Mouse (Mus musculus): Measurements from ENCODE around the gene Mcur1. TPM values are rescaled to one million over a fixed set of nuclear protein-coding genes. Genes with fewer than 3 reads are reported as not detected.

Mcur1 gene
- polyA plus RNA-seq, 1 experiment from 2014 or later: 14.5 TPM

DNA sequence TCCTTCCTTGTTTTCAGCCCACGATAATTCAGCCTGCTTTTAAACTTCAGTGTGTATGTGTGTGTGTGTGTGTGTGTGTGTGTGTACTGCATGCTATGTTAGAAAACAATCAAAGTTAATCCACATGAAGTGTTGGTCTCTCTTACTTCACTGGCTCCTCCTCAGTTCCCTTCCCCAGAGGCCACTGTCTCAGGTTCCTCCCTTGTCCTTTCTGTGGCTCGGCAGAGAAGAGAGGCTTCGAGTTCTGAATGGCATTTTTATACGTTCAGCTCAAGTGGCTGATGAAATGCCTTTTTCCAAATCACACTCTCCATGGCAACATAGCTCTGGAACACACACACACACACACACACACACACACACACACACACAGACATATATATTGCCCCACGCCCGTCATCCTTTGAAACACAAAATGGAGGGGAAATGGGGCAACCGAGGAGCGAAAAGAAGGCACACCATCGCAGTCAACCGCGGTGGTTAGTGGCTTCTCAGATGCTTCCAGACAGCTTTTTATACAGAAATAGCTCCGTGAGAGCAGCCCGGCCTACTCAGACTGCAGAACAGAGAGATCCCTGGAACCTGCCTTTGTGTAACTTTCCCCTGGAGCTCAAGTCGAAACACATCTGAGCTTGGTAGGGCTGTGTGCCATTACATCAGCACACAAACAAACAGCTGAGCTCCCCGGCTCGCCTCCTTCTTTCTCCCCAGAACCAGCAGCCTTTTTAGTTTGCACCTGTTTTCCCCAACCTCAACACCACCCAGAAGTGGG lies 34.4 kb downstream of the Mcur1 start:
- Histone ChIP-seq H3K36me3 (ENCODE audit: control insufficient read depth, insufficient read depth, low read length) (no peaks in the 10 kb centered on the region), H3K4me2 (no peak overlapping the region), H3K9ac (ENCODE audit: low read depth, low read length) (no peak overlapping the region), H3K4me3 (ENCODE audit: low read depth, low read length) (no peak overlapping the region), H3K9me3 (replicated peaks; ENCODE audit: control insufficient read depth, low read length) (no peaks in the 10 kb centered on the region), H3K27me3 (ENCODE audit: control insufficient read depth, insufficient read depth, low read length) (no peaks in the 10 kb centered on the region), H3K27ac (ENCODE audit: low read depth, low read length) (peak overlapping the region; percentile 70), H3K4me1 (ENCODE audit: control insufficient read depth, insufficient read depth, low read length) (peaks cover 41% of the 10 kb centered on the region)
- WGBS (ENCODE audit: insufficient replicate concordance): 57% methylated on average over 16 of the region's 16 CpGs
- no peak for ATAC-seq (replicated peaks; ENCODE audit: insufficient number of reproducible peaks, low FRiP score, low TSS enrichment)

GRCm38 (mm10) chr13:43524491-43525362 lies 35.3 kb downstream of the Mcur1 start:
- peak overlapping the region; percentile 19 for H3K4me2 ChIP-seq

GRCm38 (mm10) chr13:43523906-43524480 lies 36.0 kb downstream of the Mcur1 start:
- no peak for ATAC-seq (replicated peaks; ENCODE audit: insufficient number of reproducible peaks, low FRiP score, low TSS enrichment)
- H3K9me3 ChIP-seq (replicated peaks; ENCODE audit: control insufficient read depth, low read length): no peaks in the 10 kb centered on the region
- 65% methylated on average over 7 of the region's 7 CpGs for WGBS (ENCODE audit: insufficient replicate concordance)
- peak overlapping the region; percentile 65 for H3K27ac ChIP-seq (ENCODE audit: low read depth, low read length)
- H3K4me3 ChIP-seq (ENCODE audit: low read depth, low read length): no peak overlapping the region
- H3K36me3 ChIP-seq (ENCODE audit: control insufficient read depth, insufficient read depth, low read length): no peaks in the 10 kb centered on the region
- H3K9ac ChIP-seq (ENCODE audit: low read depth, low read length): no peak overlapping the region
- H3K4me2 ChIP-seq: no peak overlapping the region
- peaks cover 35% of the 10 kb centered on the region for H3K4me1 ChIP-seq (ENCODE audit: control insufficient read depth, insufficient read depth, low read length)
- H3K27me3 ChIP-seq (ENCODE audit: control insufficient read depth, insufficient read depth, low read length): no peaks in the 10 kb centered on the region

More at GRCm38 (mm10) chr13:43524491-43525362, 35.3 kb downstream of the Mcur1 start:
- H3K4me3 ChIP-seq (ENCODE audit: low read depth, low read length): no peak overlapping the region
- H3K9me3 ChIP-seq (replicated peaks; ENCODE audit: control insufficient read depth, low read length): no peaks in the 10 kb centered on the region
- H3K36me3 ChIP-seq (ENCODE audit: control insufficient read depth, insufficient read depth, low read length): no peaks in the 10 kb centered on the region
- no peak for ATAC-seq (replicated peaks; ENCODE audit: insufficient number of reproducible peaks, low FRiP score, low TSS enrichment)
- no peak overlapping the region for H3K9ac ChIP-seq (ENCODE audit: low read depth, low read length)
- peak overlapping the region; percentile 70 for H3K27ac ChIP-seq (ENCODE audit: low read depth, low read length)
- H3K4me1 ChIP-seq (ENCODE audit: control insufficient read depth, insufficient read depth, low read length): peaks cover 35% of the 10 kb centered on the region
- WGBS (ENCODE audit: insufficient replicate concordance): 54% methylated on average over 16 of the region's 16 CpGs
- no peaks in the 10 kb centered on the region for H3K27me3 ChIP-seq (ENCODE audit: control insufficient read depth, insufficient read depth, low read length)

DNA sequence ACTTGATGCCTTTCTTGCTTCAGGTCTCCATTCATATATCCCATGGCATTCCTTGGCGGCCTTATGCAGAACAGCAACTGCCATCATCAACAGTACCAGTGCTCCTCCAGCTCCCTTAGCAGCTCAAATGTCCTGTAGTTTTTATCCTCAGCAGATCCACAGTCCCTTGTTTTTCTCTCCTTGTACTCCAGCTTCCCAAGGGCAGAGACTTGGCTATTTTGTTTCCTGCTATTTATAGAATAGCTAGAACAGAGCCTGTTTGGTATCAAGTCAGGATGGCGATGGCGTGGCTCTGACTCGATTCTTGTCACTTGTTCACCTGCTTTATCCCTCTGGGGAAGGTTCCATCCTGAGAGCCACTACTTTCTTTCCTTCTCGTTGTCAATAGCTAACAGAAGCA lies 38.1 kb downstream of the Mcur1 start:
- no peak for ATAC-seq (replicated peaks; ENCODE audit: insufficient number of reproducible peaks, low FRiP score, low TSS enrichment)
- Histone ChIP-seq H3K4me3 (ENCODE audit: low read depth, low read length) (no peak overlapping the region), H3K27me3 (ENCODE audit: control insufficient read depth, insufficient read depth, low read length) (no peaks in the 10 kb centered on the region), H3K9ac (ENCODE audit: low read depth, low read length) (no peak overlapping the region), H3K9me3 (replicated peaks; ENCODE audit: control insufficient read depth, low read length) (no peaks in the 10 kb centered on the region), H3K4me1 (ENCODE audit: control insufficient read depth, insufficient read depth, low read length) (peaks cover 35% of the 10 kb centered on the region), H3K27ac (ENCODE audit: low read depth, low read length) (peak overlapping the region; percentile 31), H3K4me2 (no peak overlapping the region), H3K36me3 (ENCODE audit: control insufficient read depth, insufficient read depth, low read length) (no peaks in the 10 kb centered on the region)
- WGBS (ENCODE audit: insufficient replicate concordance): 61% methylated on average over 5 of the region's 5 CpGs

DNA sequence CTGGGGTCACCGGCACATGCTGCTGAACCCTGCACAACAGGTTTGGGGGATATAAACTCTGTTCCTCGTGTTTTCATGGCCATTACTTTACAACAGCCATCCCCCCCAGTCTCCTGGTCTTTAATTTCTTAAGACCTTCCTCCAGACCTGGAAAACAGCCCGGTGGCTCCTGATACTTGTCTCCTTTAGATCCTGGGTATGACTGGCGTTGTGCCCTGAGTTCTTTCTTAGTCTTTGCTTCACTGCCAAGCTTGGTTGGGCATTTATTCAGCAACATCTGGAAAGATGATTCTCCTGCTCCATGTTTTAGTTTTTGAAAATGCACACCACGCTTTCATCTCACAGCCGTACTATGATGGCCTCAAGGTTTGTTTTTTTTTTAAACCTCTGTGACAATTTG lies 40.7 kb downstream of the Mcur1 start:
- no peak overlapping the region for H3K4me2 ChIP-seq
- 84% methylated on average over 6 of the region's 6 CpGs for WGBS (ENCODE audit: insufficient replicate concordance)
- H3K9me3 ChIP-seq (replicated peaks; ENCODE audit: control insufficient read depth, low read length): 0 out of 2 replicates have a peak, but pooled peaks cover 3% of the 10 kb centered on the region
- H3K4me1 ChIP-seq (ENCODE audit: control insufficient read depth, insufficient read depth, low read length): peaks cover 18% of the 10 kb centered on the region
- H3K36me3 ChIP-seq (ENCODE audit: control insufficient read depth, insufficient read depth, low read length): no peaks in the 10 kb centered on the region
- no peak overlapping the region for H3K9ac ChIP-seq (ENCODE audit: low read depth, low read length)
- H3K4me3 ChIP-seq (ENCODE audit: low read depth, low read length): no peak overlapping the region
- ATAC-seq (replicated peaks; ENCODE audit: insufficient number of reproducible peaks, low FRiP score, low TSS enrichment): no peak
- H3K27me3 ChIP-seq (ENCODE audit: control insufficient read depth, insufficient read depth, low read length): no peaks in the 10 kb centered on the region
- no peak overlapping the region for H3K27ac ChIP-seq (ENCODE audit: low read depth, low read length)

DNA sequence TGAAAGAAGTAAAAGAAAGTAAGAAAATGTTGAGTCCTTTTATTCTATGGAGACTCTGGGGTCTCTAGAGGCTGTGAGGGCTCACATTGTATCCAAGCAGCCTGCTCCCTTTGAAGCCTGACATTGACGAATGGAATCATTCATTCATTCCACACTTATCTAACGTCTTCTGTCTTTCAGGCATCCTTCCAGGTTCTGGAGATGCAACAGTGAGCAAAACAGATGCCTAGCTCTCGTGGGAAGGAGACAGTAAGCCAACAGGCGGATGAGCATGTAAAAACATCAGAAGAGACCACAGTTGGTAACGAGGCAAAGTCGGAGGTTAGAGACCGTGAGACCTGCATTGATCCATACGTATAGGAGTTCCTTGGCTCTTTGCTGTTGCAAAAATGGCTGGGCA lies 42.6 kb downstream of the Mcur1 start:
- WGBS (ENCODE audit: insufficient replicate concordance): 62% methylated on average over 8 of the region's 8 CpGs
- no peak overlapping the region for H3K4me3 ChIP-seq (ENCODE audit: low read depth, low read length)
- H3K9me3 ChIP-seq (replicated peaks; ENCODE audit: control insufficient read depth, low read length): 0 out of 2 replicates have a peak, but pooled peaks cover 3% of the 10 kb centered on the region
- H3K27ac ChIP-seq (ENCODE audit: low read depth, low read length): no peak overlapping the region
- no peaks in the 10 kb centered on the region for H3K27me3 ChIP-seq (ENCODE audit: control insufficient read depth, insufficient read depth, low read length)
- H3K9ac ChIP-seq (ENCODE audit: low read depth, low read length): no peak overlapping the region
- no peaks in the 10 kb centered on the region for H3K36me3 ChIP-seq (ENCODE audit: control insufficient read depth, insufficient read depth, low read length)
- no peak overlapping the region for H3K4me2 ChIP-seq
- H3K4me1 ChIP-seq (ENCODE audit: control insufficient read depth, insufficient read depth, low read length): peaks cover 11% of the 10 kb centered on the region
- no peak for ATAC-seq (replicated peaks; ENCODE audit: insufficient number of reproducible peaks, low FRiP score, low TSS enrichment)

DNA sequence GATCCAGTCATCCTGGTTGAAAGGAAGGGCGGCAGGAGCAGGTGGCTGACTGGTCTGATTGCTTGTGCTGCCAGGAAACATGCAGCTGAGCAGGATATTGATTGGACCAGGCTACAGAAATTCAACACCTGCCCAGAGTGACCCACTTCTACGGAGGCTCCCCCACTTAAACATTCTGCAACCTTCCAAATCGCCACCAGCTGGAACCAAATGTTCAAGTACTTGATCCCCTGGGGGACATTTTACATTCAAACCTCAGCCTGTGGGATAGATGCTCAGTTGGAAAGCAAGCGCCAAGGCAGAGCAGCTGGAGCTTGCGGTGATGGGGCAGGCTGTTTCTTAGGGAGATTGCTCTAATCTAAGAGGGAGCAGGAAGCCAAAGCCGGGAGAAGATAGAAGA lies 43.1 kb downstream of the Mcur1 start:
- no peak for ATAC-seq (replicated peaks; ENCODE audit: insufficient number of reproducible peaks, low FRiP score, low TSS enrichment)
- H3K4me1 ChIP-seq (ENCODE audit: control insufficient read depth, insufficient read depth, low read length): peaks cover 7% of the 10 kb centered on the region
- H3K9me3 ChIP-seq (replicated peaks; ENCODE audit: control insufficient read depth, low read length): 0 out of 2 replicates have a peak, but pooled peaks cover 3% of the 10 kb centered on the region
- H3K4me2 ChIP-seq: no peak overlapping the region
- 58% methylated on average over 6 of the region's 6 CpGs for WGBS (ENCODE audit: insufficient replicate concordance)
- no peak overlapping the region for H3K9ac ChIP-seq (ENCODE audit: low read depth, low read length)
- H3K4me3 ChIP-seq (ENCODE audit: low read depth, low read length): no peak overlapping the region
- H3K27ac ChIP-seq (ENCODE audit: low read depth, low read length): no peak overlapping the region
- no peaks in the 10 kb centered on the region for H3K27me3 ChIP-seq (ENCODE audit: control insufficient read depth, insufficient read depth, low read length)
- no peaks in the 10 kb centered on the region for H3K36me3 ChIP-seq (ENCODE audit: control insufficient read depth, insufficient read depth, low read length)

GRCm38 (mm10) chr13:43516119-43516518 lies 43.9 kb downstream of the Mcur1 start:
- Histone ChIP-seq H3K4me3 (ENCODE audit: low read depth, low read length) (no peak overlapping the region), H3K27me3 (ENCODE audit: control insufficient read depth, insufficient read depth, low read length) (no peaks in the 10 kb centered on the region), H3K4me2 (no peak overlapping the region), H3K9ac (ENCODE audit: low read depth, low read length) (no peak overlapping the region), H3K27ac (ENCODE audit: low read depth, low read length) (no peak overlapping the region), H3K9me3 (replicated peaks; ENCODE audit: control insufficient read depth, low read length) (0 out of 2 replicates have a peak, but pooled peaks cover 3% of the 10 kb centered on the region), H3K4me1 (ENCODE audit: control insufficient read depth, insufficient read depth, low read length) (no peaks in the 10 kb centered on the region; the same call in 1 of the 2 replicates), H3K36me3 (ENCODE audit: control insufficient read depth, insufficient read depth, low read length) (no peaks in the 10 kb centered on the region)
- WGBS (ENCODE audit: insufficient replicate concordance): 91% methylated on average over 5 of the region's 5 CpGs
- ATAC-seq (replicated peaks; ENCODE audit: insufficient number of reproducible peaks, low FRiP score, low TSS enrichment): no peak

Data from heart, embryonic 11.5 days (tissue).